28 mouse cellular contexts compared by ENCODE assay signal in the genomic region with DNA sequence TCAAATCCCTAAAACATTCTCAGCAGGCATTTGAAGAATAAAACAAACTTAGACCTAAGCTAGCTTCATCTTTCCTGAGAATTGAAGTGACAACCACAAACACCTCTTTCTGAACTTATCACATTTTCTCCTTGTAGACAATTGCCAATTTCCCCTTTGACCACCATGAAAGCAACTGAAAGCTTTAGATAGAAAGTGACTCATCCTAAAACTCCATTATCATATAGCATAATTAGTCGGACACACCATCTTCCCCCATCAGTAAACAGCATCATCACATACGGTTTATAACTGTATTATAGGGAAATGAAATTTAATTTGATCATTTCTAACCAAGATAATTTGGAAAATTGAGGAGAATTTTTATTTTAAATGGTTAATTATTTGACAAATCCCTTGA. TPM values are rescaled to one million over a fixed set of nuclear protein-coding genes. Genes with fewer than 3 reads are reported as not detected.
DNase-seq lines count a peak whose midpoint lies in the region; TF ChIP-seq lines count a peak whose summit lies in the region.
"Had no signal": no experiment of that assay in that cellular context is flagged by ENCODE, and none has a peak within 500 bp of the region (broad histone marks: within the 10 kb centered on the region; RNA-seq: fewer than 3 reads in every experiment).

No protein-coding gene starts in this region.

- dilution Hi-C loops in CH12.LX (cut with MboI; ENCODE audit: extremely low pct_ligation_motif_present, extremely low pct_unique_long_range_greater_than_20kb, low sequenced_read_pairs), result no loop called here

- H3K9me3 ChIP-seq in CH12.LX (replicated peaks; ENCODE audit: low read length), result no peaks in the 10 kb centered on the region
- H3K9me3 ChIP-seq: G1E had no signal

- H3K4me1 ChIP-seq in CH12.LX (ENCODE audit: control insufficient read depth in 1 of 2, insufficient read depth in 2 of 2), result peaks cover 14 to 59% of the 10 kb centered on the region in 2 experiments

- TF ChIP-seq POLR2A in CH12.LX (IDR thresholded peaks at IDR 0.05; ENCODE audit: low read depth, low read length), result no peak

- no peak for TF ChIP-seq CTCF in CH12.LX (conservative IDR thresholded peaks at IDR 0.05 in 1 of 2, IDR thresholded peaks at IDR 0.05 in 1 of 2; ENCODE audit: low read depth in 2 of 2, low read length in 2 of 2)

- no peak overlapping the region for H3K4me3 ChIP-seq in CH12.LX (replicated peaks in 1 of 3; ENCODE audit: low read depth in 2 of 3, low read length in 2 of 3, poor library complexity in 1 of 3)

- in situ Hi-C loops in CH12.LX (cut with MboI; ENCODE audit: low pct_ligation_motif_present, low pct_unique_long_range_greater_than_20kb, low sequenced_read_pairs), result no loop called here

- no peaks in the 10 kb centered on the region for H3K79me2 ChIP-seq in CH12.LX (replicated peaks; ENCODE audit: control insufficient read depth, extremely low read depth, insufficient read depth, poor library complexity, severe bottlenecking)

- no peaks in the 10 kb centered on the region for H3K27me3 ChIP-seq in CH12.LX (replicated peaks)
- H3K27me3 ChIP-seq: Patski had no signal

- no peak overlapping the region for H3K27ac ChIP-seq in CH12.LX (ENCODE audit: insufficient read depth, low read depth)

- peak; percentile 56; the same call in 1 of the 2 replicates for TF ChIP-seq EP300 in CH12.LX (IDR thresholded peaks at IDR 0.05; ENCODE audit: low read length)

- peak; percentile 39 for DNase-seq in 416B (ENCODE audit: low read depth)
- no peak for DNase-seq in CH12.LX (ENCODE audit: extremely low read depth)
- peak; percentile 6 for DNase-seq in MEL-GATA-1-ER (ENCODE audit: extremely low read depth, low read depth)
- DNase-seq in layer of hippocampus, adult 8-10 months (ENCODE audit: low spot score in 2 of 2), result no peak
- DNase-seq in thymus, postnatal 14 days, result no peak
- no peak for DNase-seq in embryo, embryonic 9.5 days (ENCODE audit: extremely low spot score)
- DNase-seq: adrenal gland, adult 2 months; adrenal gland, adult 8-10 months; adrenal gland, postnatal 10 days; adrenal gland, postnatal 14 days; adrenal gland, postnatal 25 days; adrenal gland, postnatal 36 days; B cell, adult 2 months; cerebellum, adult 11 months; cerebellum, adult 11-12 months; cerebellum, adult 18-20 months; cerebellum, adult 2 months; cerebellum, adult 8-10 months; cerebellum, adult 9-10 months had no signal

- no peak for TF ChIP-seq RAD21 in CH12.LX (IDR thresholded peaks at IDR 0.05; ENCODE audit: low read depth, low read length)

- no peak overlapping the region for H3K4me2 ChIP-seq in CH12.LX (ENCODE audit: insufficient read depth, low read depth, poor library complexity, severe bottlenecking)

- H3K36me3 ChIP-seq in CH12.LX (replicated peaks in 1 of 2; ENCODE audit: control insufficient read depth in 1 of 2, insufficient read depth in 1 of 2, low read length in 1 of 2), result no peaks in the 10 kb centered on the region
- H3K36me3 ChIP-seq: G1E had no signal

- H3K9ac ChIP-seq in CH12.LX (ENCODE audit: insufficient read depth, low read depth), result no peak overlapping the region

TF ChIP-seq in CH12.LX, 34 proteins besides CTCF, POLR2A, EP300 and RAD21:
- no peak for TF ChIP-seq ZC3H11A (IDR thresholded peaks at IDR 0.05; ENCODE audit: low read depth, low read length)
- TF ChIP-seq IRF4 (IDR thresholded peaks at IDR 0.05; ENCODE audit: low read depth, low read length), result peak; percentile 69; the same call in 1 of the 2 replicates
- TF ChIP-seq MEF2A (IDR thresholded peaks at IDR 0.05; ENCODE audit: borderline replicate concordance, low read depth, low read length), result peak; percentile 89; the same call in 1 of the 2 replicates
- no peak for TF ChIP-seq NELFE (IDR thresholded peaks at IDR 0.05; ENCODE audit: low read depth, low read length)
- TF ChIP-seq JUND (conservative IDR thresholded peaks at IDR 0.05; ENCODE audit: low read depth, low read length), result peak; percentile 64
- TF ChIP-seq USF1 (IDR thresholded peaks at IDR 0.05; ENCODE audit: low read depth, low read length), result no peak
- TF ChIP-seq JUN (IDR thresholded peaks at IDR 0.05; ENCODE audit: insufficient read depth, low read depth, low read length), result peak; percentile 73; the same call in 1 of the 2 replicates
- TF ChIP-seq ETS1 (conservative IDR thresholded peaks at IDR 0.05; ENCODE audit: low read depth, low read length), result 0 out of 2 replicates have a peak, but pooled peaks have one; percentile 36

RNA-seq across cellular contexts. Expression of a gene that starts 11.6 kb away (rescaled TPM):
- total RNA-seq in CH12.LX (2012; rRNA removed) (0.08 and 0.38 TPM in 2 replicates), CH12.LX (2014; rRNA removed) (1.2 and 1.3 TPM in 2 replicates)
- polyA plus RNA-seq in CH12.LX (2012; ENCODE audit: insufficient read length, low read depth), result 1.1 and 1.2 TPM in 2 replicates
- 10 to 100 TPM in 2 of 4 experiments, 1 to 10 TPM in 2; 7.7 to 23.9 (median 15.7) TPM for total RNA-seq in layer of hippocampus, adult 8-10 months (2022)
- total RNA-seq: ES-E14, MEL had no signal
- polyA plus RNA-seq: C2C12, G1E, Patski had no signal

RNA-seq across cellular contexts. Expression of a gene that starts 27.4 kb away (rescaled TPM):
- total RNA-seq in CH12.LX (2012; rRNA removed), result not detected in 2 replicates
- not detected in 2 replicates for total RNA-seq in CH12.LX (2014; rRNA removed)
- polyA plus RNA-seq in CH12.LX (2012; ENCODE audit: insufficient read length, low read depth), result not detected in 2 replicates
- total RNA-seq in layer of hippocampus, adult 8-10 months (2022), result not detected
- total RNA-seq: adrenal gland, adult 18-20 months; adrenal gland, adult 2 months; adrenal gland, adult 8-10 months; adrenal gland, postnatal 10 days; adrenal gland, postnatal 14 days; adrenal gland, postnatal 25 days; adrenal gland, postnatal 36 days; adrenal gland, postnatal 4 days; MEL had no signal
- polyA plus RNA-seq: activated CD4-positive, CD25-positive, alpha-beta regulatory T cell, adult 4 months; adrenal gland, adult 2 months; C2C12; CD4-positive, CD25-positive, alpha-beta regulatory T cell, adult 4 months; cerebellum, adult 2 months; G1E; Patski had no signal

RNA-seq across cellular contexts. Expression of a gene that starts 40.4 kb away (rescaled TPM):
- total RNA-seq in CH12.LX (2012; rRNA removed) (0.30 and 0.63 TPM in 2 replicates), CH12.LX (2014; rRNA removed) (0.59 and 0.97 TPM in 2 replicates)
- 0.33 and 0.76 TPM in 2 replicates for polyA plus RNA-seq in CH12.LX (2012; ENCODE audit: insufficient read length, low read depth)
- total RNA-seq in layer of hippocampus, adult 8-10 months (2022), result 100 to 1,000 TPM in 2 of 4 experiments, 10 to 100 TPM in 2; 41.7 to 102 (median 71.7) TPM
- total RNA-seq: MEL had no signal
- polyA plus RNA-seq: C2C12, G1E, Patski had no signal

Comparison
In these comparisons a context has a peak if more than half of its experiments do, and no peak if none do; other contexts are left out.
1. DNase-seq: peak in 416B (single experiment) and MEL-GATA-1-ER (single experiment); none in CH12.LX (single experiment), layer of hippocampus, adult 8-10 months (0 of 2), thymus, postnatal 14 days (single experiment) and embryo, embryonic 9.5 days (single experiment).
2. RNA of a gene that starts 40.4 kb away (total RNA-seq): 41.7 to 102 TPM in layer of hippocampus, adult 8-10 months; 0.30 to 0.97 TPM in CH12.LX; every median in the first group is over 10 times any median in the second.